Mouse (Mus musculus) myocyte (in vitro differentiated cells): Measurements from ENCODE around the gene Dqx1.

Experiments
- CEBPB ChIP-seq: IDR thresholded peaks from 2 replicates; pipeline ENCODE4 v1.6.1; 2011; ENCODE audit warnings: mild to moderate bottlenecking, moderate library complexity; ENCODE audit not compliant: poor library complexity, insufficient read depth, severe bottlenecking
- E2F4 ChIP-seq: IDR thresholded peaks from one replicate; pipeline ENCODE4 v1.6.1; 2011; ENCODE audit warnings: mild to moderate bottlenecking, control low read depth, moderate library complexity; ENCODE audit not compliant: insufficient read depth
- MAX ChIP-seq: IDR thresholded peaks from one replicate; pipeline ENCODE4 v1.6.1; 2011; ENCODE audit warnings: low read depth, mild to moderate bottlenecking, control low read depth
- POLR2A ChIP-seq: IDR thresholded peaks from one replicate; pipeline ENCODE4 v1.6.1; 2011; ENCODE audit warnings: low read depth, mild to moderate bottlenecking, control low read depth, moderate library complexity; ENCODE audit not compliant: insufficient read length
- SRF ChIP-seq: IDR thresholded peaks from one replicate; pipeline ENCODE4 v1.6.1; 2011; ENCODE audit warnings: low read depth; ENCODE audit not compliant: control insufficient read depth, insufficient read length
- TCF3 ChIP-seq: IDR thresholded peaks from one replicate; pipeline ENCODE4 v1.6.1; 2011; ENCODE audit warnings: low read depth, control low read depth; ENCODE audit not compliant: insufficient read length

DNA sequence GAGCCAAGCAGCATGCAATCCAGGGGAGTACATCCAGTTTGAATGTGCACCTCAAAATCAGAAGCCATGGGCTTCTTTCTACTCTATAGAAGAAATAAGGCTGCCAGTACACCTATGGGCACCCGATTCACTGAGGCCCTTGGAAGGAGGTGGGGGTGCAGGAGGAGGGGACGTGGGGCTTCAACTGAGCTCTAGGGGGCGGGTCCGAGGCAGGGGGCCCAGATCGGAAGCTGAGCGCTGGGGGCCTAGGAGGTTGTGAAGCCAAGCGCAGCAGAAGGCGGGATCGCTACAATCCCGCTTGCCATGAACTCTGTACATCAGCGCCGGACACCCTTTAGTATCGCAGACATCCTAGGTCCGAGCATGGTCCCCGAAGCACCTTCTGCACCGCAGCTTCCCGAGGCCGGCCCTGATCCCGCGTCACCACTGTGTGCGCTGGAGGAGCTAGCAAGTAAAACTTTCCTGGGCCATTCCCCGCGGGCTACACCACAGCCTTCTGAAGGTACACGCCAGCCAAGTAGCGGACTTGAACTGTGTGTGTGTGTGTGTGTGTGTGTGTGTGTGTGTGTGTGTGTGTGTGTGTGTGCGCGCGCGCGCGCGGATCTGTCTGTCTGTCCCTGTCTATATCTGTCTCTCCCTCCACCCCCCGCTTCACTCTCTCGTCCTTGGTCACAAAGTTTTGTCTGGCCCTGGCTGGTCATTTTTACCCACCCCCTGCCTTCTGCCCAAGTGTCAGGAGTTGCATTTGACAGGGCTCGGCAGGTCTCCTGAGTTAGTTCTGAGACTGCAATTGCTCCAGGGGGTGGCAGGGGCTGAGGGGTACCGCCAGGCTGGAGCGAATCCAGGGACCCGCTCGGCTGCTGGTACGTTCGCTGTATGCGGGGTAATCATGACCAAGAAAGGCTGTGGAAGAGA, 28.7 kb downstream of the Dqx1 start, which contains the start of gene Lbx2:
- no peak for TF ChIP-seq POLR2A
- no peak for TF ChIP-seq MAX
- no peak for TF ChIP-seq CEBPB
- no peak for TF ChIP-seq E2F4
- no peak for TF ChIP-seq SRF
- no peak for TF ChIP-seq TCF3
